Mouse (Mus musculus): ENCODE measurements around the gene Slfn14.

DNA sequence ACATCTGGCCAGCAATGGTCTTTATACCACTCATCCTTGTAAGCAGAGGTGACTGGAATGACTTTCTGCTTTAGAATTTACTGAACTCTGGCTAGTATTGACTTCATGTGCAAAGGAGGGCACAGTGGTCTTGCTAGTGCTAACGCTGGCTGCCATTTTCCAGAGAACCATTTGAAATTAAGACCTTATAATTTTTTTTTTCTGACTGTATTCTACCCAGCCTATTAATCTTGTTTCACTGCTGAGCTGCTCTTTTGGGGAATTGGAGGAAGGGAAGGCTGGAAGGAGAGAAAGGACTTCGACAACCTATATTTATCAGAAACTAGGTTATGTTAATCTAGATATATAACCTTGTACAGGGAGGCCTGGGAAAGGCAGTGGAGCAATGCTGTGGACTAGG is 18.0 kb upstream of the Slfn14 start:
- TF ChIP-seq CTCF (IDR thresholded peaks at IDR 0.05; ENCODE audit: borderline replicate concordance, insufficient read depth, low read length) (no peak), POLR2A (IDR thresholded peaks at IDR 0.05; ENCODE audit: low read depth, low read length) (no peak)

Data from embryonic fibroblast, embryonic 13.5 days (primary cell).